Mouse (Mus musculus): ENCODE data around the gene Mapk8ip1. TPM values are rescaled to one million over a fixed set of nuclear protein-coding genes. Genes with fewer than 3 reads are reported as not detected.

Gene Mapk8ip1
- total and polyA plus RNA-seq, 3 experiments = 3.8 to 7.1 (median 4.5) TPM

- intact Hi-C loops (cut with DNase I) = no loop called here
- H3K36me3 ChIP-seq (ENCODE audit: control insufficient read depth, insufficient read depth, low read length) = no peaks in the 10 kb centered on the region
- H3K27ac ChIP-seq = no peak overlapping the region
- peaks cover 3% of the 10 kb centered on the region for H3K4me1 ChIP-seq (ENCODE audit: control insufficient read depth, insufficient read depth, low read length)
- H3K4me3 ChIP-seq = peak overlapping the region; percentile 34; the same call in 1 of the 2 replicates
- no peaks in the 10 kb centered on the region for H3K79me2 ChIP-seq (replicated peaks; ENCODE audit: control insufficient read depth, insufficient read depth, low read length)
- WGBS = 16% methylated on average over 19 of the region's 19 CpGs
- TF ChIP-seq POLR2A (IDR thresholded peaks at IDR 0.05; ENCODE audit: insufficient read depth, low read depth, low read length) (no peak), EP300 (IDR thresholded peaks at IDR 0.05; ENCODE audit: insufficient read depth, low read depth, low read length) (no peak), CTCF (IDR thresholded peaks at IDR 0.05) (no peak)
- H3K9ac ChIP-seq (ENCODE audit: low read depth, low read length) = peak overlapping the region; percentile 35; the same call in 1 of the 2 replicates
- peaks cover 11% of the 10 kb centered on the region for H3K27me3 ChIP-seq (ENCODE audit: control insufficient read depth, insufficient read depth, low read length)
- DNase-seq = no peak
Observed at GRCm38 (mm10) chr2:92370375-92370774, 30.7 kb downstream of the Mapk8ip1 start.

- Histone ChIP-seq H3K36me3 (ENCODE audit: control insufficient read depth, insufficient read depth, low read length) (no peaks in the 10 kb centered on the region), H3K27me3 (ENCODE audit: control insufficient read depth, insufficient read depth, low read length) (peaks cover 11% of the 10 kb centered on the region), H3K4me1 (ENCODE audit: control insufficient read depth, insufficient read depth, low read length) (no peaks in the 10 kb centered on the region), H3K9ac (ENCODE audit: low read depth, low read length) (no peak overlapping the region), H3K4me3 (no peak overlapping the region), H3K27ac (no peak overlapping the region), H3K79me2 (replicated peaks; ENCODE audit: control insufficient read depth, insufficient read depth, low read length) (no peaks in the 10 kb centered on the region)
- 27% methylated on average over 20 of the region's 20 CpGs for WGBS
- DNase-seq = no peak
- TF ChIP-seq CTCF (IDR thresholded peaks at IDR 0.05) = no peak
- TF ChIP-seq EP300 (IDR thresholded peaks at IDR 0.05; ENCODE audit: insufficient read depth, low read depth, low read length) = no peak
- TF ChIP-seq POLR2A (IDR thresholded peaks at IDR 0.05; ENCODE audit: insufficient read depth, low read depth, low read length) = no peak
- intact Hi-C loops (cut with DNase I) = no loop called here
Observed at GRCm38 (mm10) chr2:92367383-92368029, 33.6 kb downstream of the Mapk8ip1 start.

- Histone ChIP-seq H3K9ac (ENCODE audit: low read depth, low read length) (no peak overlapping the region), H3K36me3 (ENCODE audit: control insufficient read depth, insufficient read depth, low read length) (no peaks in the 10 kb centered on the region), H3K79me2 (replicated peaks; ENCODE audit: control insufficient read depth, insufficient read depth, low read length) (no peaks in the 10 kb centered on the region), H3K27ac (no peak overlapping the region), H3K27me3 (ENCODE audit: control insufficient read depth, insufficient read depth, low read length) (peaks cover 5% of the 10 kb centered on the region; the same call in 1 of the 2 replicates), H3K4me3 (no peak overlapping the region), H3K4me1 (ENCODE audit: control insufficient read depth, insufficient read depth, low read length) (no peaks in the 10 kb centered on the region)
- 86% methylated on average over 10 of the region's 10 CpGs for WGBS
- intact Hi-C loops (cut with DNase I) = no loop called here
- no peak for TF ChIP-seq POLR2A (IDR thresholded peaks at IDR 0.05; ENCODE audit: insufficient read depth, low read depth, low read length)
- no peak for TF ChIP-seq EP300 (IDR thresholded peaks at IDR 0.05; ENCODE audit: insufficient read depth, low read depth, low read length)
- TF ChIP-seq CTCF (IDR thresholded peaks at IDR 0.05) = no peak
- no peak for DNase-seq
Observed at GRCm38 (mm10) chr2:92365568-92365967, 35.5 kb downstream of the Mapk8ip1 start.

- no peak overlapping the region for H3K9ac ChIP-seq (ENCODE audit: low read depth, low read length)
- intact Hi-C loops (cut with DNase I) = no loop called here
- no peak for TF ChIP-seq POLR2A (IDR thresholded peaks at IDR 0.05; ENCODE audit: insufficient read depth, low read depth, low read length)
- TF ChIP-seq CTCF (IDR thresholded peaks at IDR 0.05) = no peak
- no peak for TF ChIP-seq EP300 (IDR thresholded peaks at IDR 0.05; ENCODE audit: insufficient read depth, low read depth, low read length)
- H3K79me2 ChIP-seq (replicated peaks; ENCODE audit: control insufficient read depth, insufficient read depth, low read length) = no peaks in the 10 kb centered on the region
- no peak overlapping the region for H3K4me3 ChIP-seq
- H3K27me3 ChIP-seq (ENCODE audit: control insufficient read depth, insufficient read depth, low read length) = no peaks in the 10 kb centered on the region
- DNase-seq = no peak
- H3K4me1 ChIP-seq (ENCODE audit: control insufficient read depth, insufficient read depth, low read length) = no peaks in the 10 kb centered on the region
- 94% methylated on average over 4 of the region's 4 CpGs for WGBS
- H3K27ac ChIP-seq = no peak overlapping the region
- no peaks in the 10 kb centered on the region for H3K36me3 ChIP-seq (ENCODE audit: control insufficient read depth, insufficient read depth, low read length)
Observed at GRCm38 (mm10) chr2:92364086-92364485, 37.0 kb downstream of the Mapk8ip1 start.

GRCm38 (mm10) chr2:92362571-92363228, 38.4 kb downstream of the Mapk8ip1 start:
- H3K27ac ChIP-seq = no peak overlapping the region
- H3K9ac ChIP-seq (ENCODE audit: low read depth, low read length) = no peak overlapping the region
- H3K27me3 ChIP-seq (ENCODE audit: control insufficient read depth, insufficient read depth, low read length) = no peaks in the 10 kb centered on the region
- no peaks in the 10 kb centered on the region for H3K79me2 ChIP-seq (replicated peaks; ENCODE audit: control insufficient read depth, insufficient read depth, low read length)
- peaks cover 2% of the 10 kb centered on the region for H3K36me3 ChIP-seq (ENCODE audit: control insufficient read depth, insufficient read depth, low read length)
- no peak overlapping the region for H3K4me3 ChIP-seq
- H3K4me1 ChIP-seq (ENCODE audit: control insufficient read depth, insufficient read depth, low read length) = no peaks in the 10 kb centered on the region
- DNase-seq = no peak
- no peak for TF ChIP-seq EP300 (IDR thresholded peaks at IDR 0.05; ENCODE audit: insufficient read depth, low read depth, low read length)
- TF ChIP-seq CTCF (IDR thresholded peaks at IDR 0.05) = no peak
- TF ChIP-seq POLR2A (IDR thresholded peaks at IDR 0.05; ENCODE audit: insufficient read depth, low read depth, low read length) = no peak
- intact Hi-C loops (cut with DNase I) = no loop called here
- WGBS = 94% methylated on average over 6 of the region's 6 CpGs

- no peaks in the 10 kb centered on the region for H3K27me3 ChIP-seq (ENCODE audit: control insufficient read depth, insufficient read depth, low read length)
- WGBS = 82% methylated on average over 8 of the region's 8 CpGs
- H3K9ac ChIP-seq (ENCODE audit: low read depth, low read length) = no peak overlapping the region
- no peak for DNase-seq
- no peaks in the 10 kb centered on the region for H3K79me2 ChIP-seq (replicated peaks; ENCODE audit: control insufficient read depth, insufficient read depth, low read length)
- intact Hi-C loops (cut with DNase I) = no loop called here
- no peaks in the 10 kb centered on the region for H3K4me1 ChIP-seq (ENCODE audit: control insufficient read depth, insufficient read depth, low read length)
- TF ChIP-seq CTCF (IDR thresholded peaks at IDR 0.05) = no peak
- no peak for TF ChIP-seq POLR2A (IDR thresholded peaks at IDR 0.05; ENCODE audit: insufficient read depth, low read depth, low read length)
- no peak for TF ChIP-seq EP300 (IDR thresholded peaks at IDR 0.05; ENCODE audit: insufficient read depth, low read depth, low read length)
- peaks cover 2% of the 10 kb centered on the region for H3K36me3 ChIP-seq (ENCODE audit: control insufficient read depth, insufficient read depth, low read length)
- H3K27ac ChIP-seq = no peak overlapping the region
- no peak overlapping the region for H3K4me3 ChIP-seq
Observed at GRCm38 (mm10) chr2:92361795-92362194, 39.3 kb downstream of the Mapk8ip1 start.
